Mouse (Mus musculus): Measurements from ENCODE around the gene Scnn1a.

Gene Scnn1a

GRCm38 (mm10) chr6:125340244-125340643 is 19.8 kb downstream of the Scnn1a start:
- DNase-seq (ENCODE audit: inconsistent ontology term): no peak

DNA sequence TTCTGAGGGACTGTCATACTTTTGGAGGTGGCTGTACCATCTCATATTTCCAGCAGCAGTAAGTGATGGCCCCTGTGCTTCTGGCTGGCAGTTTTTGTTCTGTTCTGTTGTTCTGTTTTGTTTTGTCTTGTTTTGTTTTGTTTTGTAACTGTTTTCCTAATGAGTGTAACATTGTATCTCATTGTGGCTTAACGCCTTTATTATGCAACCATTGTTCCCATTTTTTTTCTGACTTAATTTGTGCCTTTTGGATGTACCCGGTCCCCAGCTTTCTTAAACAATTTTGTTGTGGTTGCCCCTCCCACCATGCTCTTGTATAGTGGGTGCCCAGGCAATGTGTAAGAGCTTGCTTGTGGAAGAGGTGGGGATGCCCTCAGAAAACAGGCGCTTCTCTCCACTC is 21.7 kb downstream of the Scnn1a start:
- no peak for DNase-seq (ENCODE audit: inconsistent ontology term)

GRCm38 (mm10) chr6:125344084-125344483 is 23.6 kb downstream of the Scnn1a start:
- DNase-seq (ENCODE audit: inconsistent ontology term): no peak

DNA sequence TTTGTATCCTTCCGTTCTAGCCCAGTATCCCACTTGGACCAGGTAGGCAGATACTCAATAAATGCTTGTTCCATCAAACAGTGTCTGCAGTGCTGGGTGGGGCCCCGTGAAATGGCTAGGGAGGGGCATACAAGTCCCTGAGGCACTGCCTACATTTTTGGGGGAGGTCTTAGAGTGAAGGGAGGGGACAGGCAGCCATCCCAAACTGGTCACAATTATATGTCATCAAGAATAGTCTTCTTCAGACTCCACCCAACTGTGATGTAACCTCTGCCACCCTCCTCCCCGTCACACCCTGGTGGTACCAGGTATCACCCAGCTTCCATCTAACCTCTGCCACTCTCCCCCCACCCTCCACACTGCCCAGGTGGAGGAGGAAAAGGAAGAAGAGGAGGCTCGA is 24.4 kb downstream of the Scnn1a start:
- DNase-seq (ENCODE audit: inconsistent ontology term): no peak

DNA sequence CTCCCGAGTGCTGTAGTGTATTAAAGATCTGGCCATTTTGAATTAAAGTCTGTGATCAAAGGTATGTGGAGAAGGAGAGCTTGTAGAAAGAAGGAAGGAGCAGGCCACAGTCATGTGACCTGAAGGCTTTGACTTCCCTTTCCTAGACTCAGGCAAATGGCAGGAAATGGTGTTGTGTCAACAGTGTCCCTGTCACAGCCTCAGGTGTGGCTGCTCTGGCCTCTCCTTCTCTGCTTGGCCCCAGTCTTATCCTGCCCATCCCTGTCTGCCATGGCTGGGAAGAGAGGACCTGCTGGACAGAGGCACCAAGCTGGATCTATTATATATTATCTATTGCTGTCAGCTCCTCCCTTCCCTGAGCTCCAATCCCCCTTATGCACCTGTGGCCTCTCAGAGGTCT is 25.2 kb downstream of the Scnn1a start:
- no peak for DNase-seq (ENCODE audit: inconsistent ontology term)

DNA sequence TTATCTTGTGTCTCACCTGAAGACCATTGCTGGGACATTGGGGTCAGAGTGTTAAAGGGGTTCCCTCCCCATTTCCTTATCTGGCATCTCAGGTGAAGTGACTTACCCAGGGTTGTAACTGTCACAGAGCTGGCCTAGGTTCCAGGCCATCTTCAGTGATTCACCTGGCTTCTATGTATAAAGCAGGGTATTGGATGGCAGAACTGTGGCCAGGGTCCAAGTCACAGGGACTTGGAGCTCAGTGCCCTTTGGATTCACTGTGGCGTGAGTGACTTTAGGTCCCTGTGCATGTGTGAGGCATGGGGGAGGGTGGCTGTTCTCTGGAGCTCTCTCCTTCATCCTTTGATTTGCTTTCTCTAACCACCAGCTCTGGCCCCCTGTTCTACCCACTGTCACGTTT is 25.6 kb downstream of the Scnn1a start:
- DNase-seq (ENCODE audit: inconsistent ontology term): no peak

DNA sequence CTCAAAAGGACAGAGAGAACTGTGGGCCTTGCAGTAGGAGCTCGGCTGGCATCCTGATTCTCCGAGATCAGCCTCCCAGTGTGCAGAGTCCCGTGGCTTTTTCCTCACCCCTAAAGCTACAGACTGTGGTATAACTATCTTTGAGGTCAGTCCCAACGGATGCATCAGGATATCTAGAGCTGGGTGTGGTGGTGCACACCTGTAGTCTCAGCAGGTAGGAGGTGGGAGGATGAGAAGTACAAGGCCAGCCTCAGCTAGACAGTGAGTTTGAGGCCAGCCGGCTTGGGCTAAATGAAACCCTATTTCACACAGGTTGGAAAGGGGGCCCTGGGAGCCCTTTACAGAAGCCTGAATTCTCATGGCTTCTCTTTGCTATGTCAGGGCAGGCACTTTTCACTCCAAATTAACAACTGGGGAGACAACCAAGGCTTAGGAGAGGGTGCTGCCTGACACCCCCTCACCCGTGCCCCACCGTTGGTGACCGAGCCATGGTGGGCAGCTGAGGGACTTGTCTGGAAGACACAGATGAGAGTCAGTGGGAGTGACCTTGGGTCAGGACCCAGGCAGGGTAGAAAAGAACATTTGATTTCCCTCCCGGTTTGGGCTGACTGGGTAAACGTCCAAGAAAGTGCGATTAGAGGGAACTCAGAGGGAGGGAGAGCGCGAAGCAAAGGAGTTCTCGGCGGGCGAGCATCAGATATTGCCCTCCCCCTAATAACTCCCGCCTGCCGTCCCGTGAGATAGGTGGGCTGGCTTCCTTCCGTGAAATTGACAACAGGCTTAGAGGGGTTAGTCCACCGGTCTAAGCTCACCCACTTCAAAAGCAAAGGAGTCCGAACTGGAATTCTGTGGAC is 28.5 kb downstream of the Scnn1a start, which contains the start of gene Tnfrsf1a:
Gene Tnfrsf1a (plus strand): TSS at position 642 of the 854 bp plus-strand sequence.
- DNase-seq (ENCODE audit: inconsistent ontology term): no peak

DNA sequence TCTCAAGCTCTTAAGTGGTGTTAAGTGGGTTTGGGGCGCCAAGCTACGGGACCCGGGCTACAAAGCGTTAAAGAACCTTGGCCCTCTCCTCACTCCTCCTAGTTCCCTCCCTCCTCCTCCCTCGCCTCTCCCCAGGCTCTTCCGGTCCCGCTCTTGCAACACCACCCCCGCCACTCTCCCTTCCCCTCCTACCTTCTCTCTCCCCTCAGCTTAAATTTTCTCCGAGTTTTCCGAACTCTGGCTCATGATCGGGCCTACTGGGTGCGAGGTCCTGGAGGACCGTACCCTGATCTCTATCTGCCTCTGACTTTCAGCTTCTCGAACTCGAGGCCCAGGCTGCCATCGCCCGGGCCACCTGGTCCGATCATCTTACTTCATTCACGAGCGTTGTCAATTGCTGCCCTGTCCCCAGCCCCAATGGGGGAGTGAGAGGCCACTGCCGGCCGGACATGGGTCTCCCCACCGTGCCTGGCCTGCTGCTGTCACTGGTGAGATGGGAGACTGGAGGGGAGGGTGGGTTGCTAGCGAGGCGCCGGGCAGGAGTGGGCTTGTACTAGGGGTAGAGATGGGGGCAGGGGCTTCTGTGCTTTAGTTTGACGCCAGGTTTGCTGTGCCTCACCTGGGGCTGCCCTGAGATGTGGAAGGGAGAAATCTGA is 29.2 kb downstream of the Scnn1a start:
- DNase-seq (ENCODE audit: inconsistent ontology term): peak; percentile 88

- DNase-seq (ENCODE audit: inconsistent ontology term): peak; percentile 52
Observed at GRCm38 (mm10) chr6:125350231-125350994, 30.0 kb downstream of the Scnn1a start.

- no peak for DNase-seq (ENCODE audit: inconsistent ontology term)
Observed at GRCm38 (mm10) chr6:125350995-125351324, 30.5 kb downstream of the Scnn1a start.

- DNase-seq (ENCODE audit: inconsistent ontology term): no peak
Observed at GRCm38 (mm10) chr6:125351368-125352045, 31.0 kb downstream of the Scnn1a start.

DNA sequence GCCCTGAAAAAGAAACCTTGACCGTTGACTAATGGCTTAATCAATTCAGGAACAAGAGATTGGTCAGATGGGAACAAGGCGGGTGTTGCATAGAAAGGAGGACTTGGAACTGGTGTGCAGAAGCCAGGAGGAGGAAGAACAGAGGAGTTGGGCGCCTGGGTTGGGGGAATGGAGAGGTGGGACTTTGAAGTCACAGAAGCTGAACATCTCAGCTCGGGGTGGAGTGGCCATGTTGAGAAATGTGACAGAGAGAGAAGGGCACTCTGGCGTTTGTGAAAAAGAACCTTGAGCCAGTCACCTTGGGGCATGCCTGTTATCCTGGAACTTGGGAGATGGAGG is 31.6 kb downstream of the Scnn1a start:
- DNase-seq (ENCODE audit: inconsistent ontology term): no peak

DNA sequence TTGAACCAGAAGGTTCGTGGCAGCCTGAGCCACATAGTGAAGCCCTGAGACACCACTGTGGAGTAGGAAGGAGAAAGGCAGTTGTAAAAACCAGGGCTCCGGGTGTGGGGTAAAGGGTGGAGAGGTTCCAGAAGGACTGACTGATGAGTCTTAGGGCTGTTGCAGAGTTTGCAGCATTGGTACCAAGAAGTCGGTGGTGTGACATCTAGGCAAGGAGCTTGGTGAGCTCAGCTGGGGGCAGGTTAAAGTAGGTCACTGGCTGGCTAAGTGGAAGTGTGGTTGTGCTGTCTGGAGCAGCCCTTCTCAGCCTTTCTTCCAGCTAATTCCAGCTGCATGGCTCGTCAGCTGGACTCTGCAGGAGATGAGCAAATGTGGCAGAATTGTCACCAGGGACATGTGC is 32.4 kb downstream of the Scnn1a start:
- DNase-seq (ENCODE audit: inconsistent ontology term): no peak

DNA sequence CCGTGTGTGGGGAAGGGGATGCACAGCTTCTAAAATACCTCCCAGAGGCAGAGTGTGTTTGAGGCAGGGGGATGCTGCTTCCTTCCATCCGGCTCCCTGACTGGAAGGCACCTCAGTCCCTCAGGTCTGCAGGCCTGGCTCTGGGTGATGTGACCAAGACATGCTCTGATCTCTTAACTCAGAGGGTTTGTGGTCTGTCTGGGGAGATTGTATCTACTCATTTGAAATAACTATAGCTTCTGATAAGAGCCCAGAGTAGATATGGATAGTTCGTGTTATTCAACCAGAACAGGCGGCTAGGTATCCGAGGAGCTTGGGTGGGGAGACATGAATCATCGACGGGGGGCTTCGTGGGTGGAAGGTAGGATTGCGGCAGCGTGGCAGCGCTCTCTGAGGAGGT is 32.8 kb downstream of the Scnn1a start:
- no peak for DNase-seq (ENCODE audit: inconsistent ontology term)

DNA sequence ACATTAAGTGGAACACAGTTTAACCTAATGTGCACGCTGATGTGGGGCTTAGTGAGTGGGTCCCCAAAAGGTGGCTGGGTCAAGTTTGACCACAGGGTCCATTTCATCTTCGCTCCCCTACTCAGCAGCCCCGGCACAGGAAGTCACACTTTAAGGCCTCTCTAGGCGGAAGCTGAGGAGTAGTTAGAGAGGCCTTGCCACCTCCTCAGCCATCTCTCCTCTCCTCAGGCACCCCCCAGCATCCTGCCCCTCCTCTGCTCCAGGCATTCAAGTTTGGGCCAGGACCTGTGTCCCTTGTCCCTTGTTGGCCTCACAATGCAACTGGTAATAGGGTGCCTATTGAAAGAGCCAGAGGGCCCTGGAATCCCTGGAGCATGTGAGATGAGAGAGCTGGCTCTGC is 33.2 kb downstream of the Scnn1a start:
- no peak for DNase-seq (ENCODE audit: inconsistent ontology term)

- DNase-seq (ENCODE audit: inconsistent ontology term): peak; percentile 84
Observed at GRCm38 (mm10) chr6:125354352-125355151, 34.1 kb downstream of the Scnn1a start.

- DNase-seq (ENCODE audit: inconsistent ontology term): no peak
Observed at GRCm38 (mm10) chr6:125355197-125355741, 34.8 kb downstream of the Scnn1a start.

GRCm38 (mm10) chr6:125356264-125356663 is 35.8 kb downstream of the Scnn1a start:
- DNase-seq (ENCODE audit: inconsistent ontology term): no peak

DNA sequence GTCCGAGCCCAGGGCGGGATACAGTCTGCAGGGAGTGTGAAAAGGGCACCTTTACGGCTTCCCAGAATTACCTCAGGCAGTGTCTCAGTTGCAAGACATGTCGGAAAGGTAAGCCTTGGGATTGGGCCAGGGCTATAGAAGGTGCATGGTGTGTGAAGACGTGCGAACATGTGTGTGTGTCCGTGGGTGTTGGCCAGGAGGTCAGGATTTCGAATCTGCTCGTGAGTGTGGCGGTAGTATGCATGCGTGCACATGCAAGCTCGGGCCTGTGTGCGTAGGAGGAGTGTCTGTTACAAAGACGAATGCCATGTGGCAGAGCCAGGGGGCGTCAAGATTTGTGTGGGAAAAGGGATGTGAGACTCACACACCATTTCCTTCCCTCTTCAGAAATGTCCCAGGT is 36.9 kb downstream of the Scnn1a start:
- DNase-seq (ENCODE audit: inconsistent ontology term): no peak

DNA sequence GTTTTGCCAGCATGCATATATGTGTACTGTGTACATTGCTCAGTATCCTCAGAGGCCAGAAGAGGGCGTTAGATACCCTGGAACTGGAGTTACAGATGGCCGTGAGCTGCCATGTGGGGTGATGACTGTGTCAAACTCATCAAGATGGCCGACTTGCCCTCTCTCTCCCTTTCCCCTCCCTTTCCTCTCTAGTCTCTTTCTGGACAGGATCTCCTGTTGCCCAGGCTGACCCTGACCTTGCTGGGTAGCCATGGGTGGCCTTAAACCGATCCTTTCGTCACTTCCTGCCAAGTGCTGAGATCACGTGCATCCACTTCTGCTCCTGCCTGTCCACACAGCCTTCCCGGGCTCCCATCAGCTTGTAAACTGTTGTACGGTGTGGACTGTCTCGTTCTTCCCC is 39.5 kb downstream of the Scnn1a start:
- DNase-seq (ENCODE audit: inconsistent ontology term): no peak

DNA sequence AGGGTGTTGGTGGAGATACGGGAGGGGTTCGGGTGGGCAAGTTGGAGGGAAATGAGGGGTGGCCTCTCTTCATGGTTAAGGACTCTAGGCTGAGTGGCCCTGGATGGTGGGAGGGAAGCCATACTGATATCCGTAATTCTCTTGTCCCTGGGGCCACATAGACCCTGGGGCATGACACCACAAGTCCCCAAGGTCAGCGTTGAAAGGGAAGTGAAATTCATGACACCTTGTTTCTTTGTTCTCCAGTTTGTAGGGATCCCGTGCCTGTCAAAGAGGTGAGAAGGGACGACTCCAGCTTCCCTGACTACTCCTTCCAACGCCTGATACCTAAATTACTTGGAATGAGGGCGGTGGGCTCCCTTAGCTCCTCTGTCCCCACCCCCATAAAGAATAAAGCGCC is 40.4 kb downstream of the Scnn1a start:
- no peak for DNase-seq (ENCODE audit: inconsistent ontology term)
